Mouse (Mus musculus): ENCODE measurements at regions not wholly inside any gene's neighbourhood (a gene's known extent, or its start where the extent isn't known, plus 50 kb on each side); places are given as distances from the start of the nearest gene placed in this dataset.

DNA sequence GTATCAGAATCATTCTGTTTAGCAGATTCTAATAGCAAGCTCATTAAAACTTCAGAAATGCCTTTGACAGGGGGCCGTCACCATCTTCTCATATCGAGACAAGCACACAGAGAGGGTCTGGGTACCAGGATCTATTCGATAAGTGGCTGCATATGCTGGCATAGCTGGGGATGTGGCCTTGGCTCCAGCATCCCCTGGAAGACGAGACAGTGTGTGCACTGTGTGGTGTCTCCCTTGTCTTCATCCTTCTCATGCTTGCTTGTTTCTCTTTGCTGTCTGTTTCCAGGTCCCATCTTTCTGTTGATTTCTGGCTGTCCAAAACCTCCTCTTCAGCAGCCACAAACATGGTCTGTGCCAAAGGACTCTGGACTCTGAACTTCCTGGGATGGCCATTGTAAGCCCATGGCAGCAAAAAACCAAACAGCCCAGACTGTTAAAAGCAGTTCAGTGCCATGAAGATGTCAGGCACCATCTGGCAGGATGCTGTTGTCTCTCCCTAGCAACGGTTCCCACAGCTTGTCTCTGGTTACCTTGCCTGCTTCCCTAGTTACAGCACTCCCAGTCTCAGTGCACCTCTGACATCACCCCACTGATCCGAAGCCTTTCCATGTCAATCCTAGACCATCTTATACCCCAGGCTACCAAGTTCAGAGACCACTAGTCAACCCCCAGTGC lies 56.5 kb downstream of the Kctd12 start:
- DNase-seq = no peak

DNA sequence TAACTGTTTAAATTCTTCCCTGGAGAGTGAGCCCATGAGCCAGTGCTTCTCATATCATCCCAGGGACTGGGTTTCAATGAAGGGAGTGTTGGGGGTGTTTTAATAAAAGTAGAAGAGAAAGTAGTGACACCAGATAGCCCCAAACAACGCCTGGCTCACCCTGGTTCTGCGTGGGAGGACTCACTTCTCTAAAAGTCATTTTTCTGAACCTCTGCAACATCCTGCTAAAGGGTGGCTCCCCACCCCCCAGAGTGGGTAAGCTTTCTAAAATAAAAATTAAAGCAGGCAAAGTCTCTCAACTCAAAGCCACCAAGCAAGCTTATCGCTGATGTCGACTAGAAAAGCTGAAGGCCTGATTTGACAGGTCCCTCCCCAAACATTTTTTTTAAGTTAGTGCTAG lies 57.8 kb downstream of the Kctd12 start:
- DNase-seq = no peak

DNA sequence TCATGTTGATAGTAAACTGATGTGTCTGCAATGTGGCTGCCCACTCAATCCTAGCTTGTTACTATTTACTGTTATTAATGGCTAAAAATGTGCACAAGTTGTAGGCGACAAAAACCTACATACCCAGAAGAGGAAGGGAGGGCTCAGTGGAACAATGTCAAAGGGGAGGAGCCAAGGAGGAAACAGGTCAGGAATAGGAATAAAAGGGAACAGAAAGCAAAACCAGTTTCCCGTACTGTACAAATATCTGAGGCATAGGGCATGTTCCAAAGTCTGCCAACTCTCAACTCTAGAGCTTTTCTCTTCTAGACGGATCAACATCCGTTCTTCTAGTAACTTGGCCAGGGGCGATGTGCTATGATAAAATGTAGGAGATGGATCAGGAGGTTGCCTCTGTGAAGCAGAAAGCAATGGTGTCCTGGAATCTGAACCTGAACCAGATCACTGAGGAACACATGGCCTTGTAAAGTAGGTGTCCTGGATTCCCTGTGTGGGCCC lies 59.9 kb downstream of the Kctd12 start:
- DNase-seq = no peak

DNA sequence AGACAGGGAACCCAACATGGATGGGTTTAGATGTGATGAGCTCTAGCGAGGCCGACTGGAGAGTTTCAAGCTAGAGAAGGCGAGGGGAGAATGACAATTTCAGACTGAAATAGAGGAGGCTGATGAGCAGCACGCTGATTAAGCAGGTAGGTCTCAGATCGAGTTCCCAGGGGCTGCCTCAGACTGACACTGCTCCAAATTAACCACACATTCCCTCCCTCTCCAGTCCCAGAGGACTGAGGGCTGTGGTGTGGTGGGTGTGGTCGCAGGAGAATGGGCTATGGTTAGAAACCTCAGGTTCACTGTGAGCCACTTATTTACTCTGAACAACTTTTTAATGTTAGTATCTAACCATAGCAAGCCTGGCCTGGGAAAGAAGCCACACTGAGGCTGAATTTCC lies 62.0 kb downstream of the Kctd12 start:
- DNase-seq = no peak

DNA sequence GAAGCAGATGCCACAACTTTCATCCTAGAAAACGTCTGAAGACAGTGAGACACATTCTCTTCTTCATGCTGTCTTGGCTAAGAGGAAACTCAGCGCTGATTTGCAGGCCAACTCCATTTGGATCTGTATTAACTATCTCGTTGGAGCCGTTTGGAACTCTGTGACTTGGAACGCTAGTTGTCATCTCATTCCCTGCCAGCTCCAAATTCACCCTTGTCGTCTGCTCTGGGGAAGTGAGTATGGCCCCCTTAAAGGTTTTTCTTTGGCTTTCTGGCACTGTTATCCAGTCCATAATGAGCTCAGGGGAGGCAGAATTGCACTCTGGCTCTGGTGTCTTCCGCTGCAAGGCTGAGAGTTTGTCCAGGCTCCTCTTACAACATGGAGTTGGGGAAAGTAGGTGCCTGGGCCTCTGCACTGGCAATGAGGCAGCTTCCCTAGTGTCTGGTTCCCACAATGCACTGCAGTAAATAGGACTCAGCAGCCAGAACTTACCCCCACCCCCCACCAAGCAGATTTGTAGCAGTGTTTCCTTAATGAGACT lies 63.1 kb downstream of the Kctd12 start:
- no peak for DNase-seq

DNA sequence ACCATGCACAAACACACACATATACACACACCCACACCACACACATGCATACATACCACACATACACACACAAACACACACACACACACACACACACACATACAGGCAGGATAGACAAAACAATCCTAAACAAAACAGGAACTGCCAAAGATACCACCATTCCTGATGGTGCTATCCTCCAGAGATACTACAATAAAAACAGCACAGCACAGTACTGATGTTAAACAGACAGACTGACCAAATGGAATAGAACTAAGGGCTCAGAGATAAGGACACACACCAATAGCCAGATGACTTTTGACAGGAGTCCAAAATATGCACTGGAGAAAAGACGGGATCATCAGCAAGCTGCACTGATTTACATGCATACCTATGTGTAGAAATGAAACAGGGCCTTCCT lies 64.5 kb downstream of the Kctd12 start:
- no peak for DNase-seq

DNA sequence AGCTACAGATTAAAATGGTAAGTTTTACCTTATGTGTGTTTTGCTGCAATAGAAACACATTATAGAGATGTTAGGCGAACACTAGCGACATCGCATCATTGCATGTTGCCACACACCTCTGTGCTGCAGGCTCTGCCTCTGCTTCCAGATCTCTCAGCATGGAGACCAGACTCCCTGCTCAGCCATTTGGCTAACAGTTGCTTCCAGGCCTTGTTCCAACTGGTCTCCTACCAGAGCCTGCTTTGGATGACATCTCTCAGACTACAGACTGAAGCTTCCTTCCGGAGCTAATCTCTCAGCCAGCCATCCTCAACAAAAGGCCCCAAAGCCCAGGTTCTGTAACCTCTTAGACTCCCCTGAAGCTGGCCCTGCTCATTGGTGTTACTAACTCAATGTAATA lies 66.5 kb downstream of the Kctd12 start:
- no peak for DNase-seq

DNA sequence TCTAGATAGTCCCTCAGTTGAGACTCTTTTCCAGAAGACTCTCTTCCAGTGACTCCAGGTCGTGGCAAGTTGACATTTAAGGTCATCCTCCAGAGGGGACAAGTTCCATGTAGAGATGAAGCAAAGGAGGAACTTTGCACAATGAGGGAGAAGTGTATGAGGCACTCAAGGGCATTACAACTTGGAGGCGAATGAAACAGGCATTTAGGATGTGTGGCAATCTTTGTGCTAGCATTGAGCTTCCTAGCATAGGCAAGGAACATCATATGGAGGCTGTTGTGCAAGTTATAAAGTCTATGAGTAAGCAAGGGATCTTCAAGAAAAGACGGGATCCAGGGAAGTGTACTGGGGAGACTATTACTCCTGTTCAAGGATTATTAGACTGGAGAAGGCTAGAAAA lies 70.9 kb downstream of the Kctd12 start:
- DNase-seq = no peak

DNA sequence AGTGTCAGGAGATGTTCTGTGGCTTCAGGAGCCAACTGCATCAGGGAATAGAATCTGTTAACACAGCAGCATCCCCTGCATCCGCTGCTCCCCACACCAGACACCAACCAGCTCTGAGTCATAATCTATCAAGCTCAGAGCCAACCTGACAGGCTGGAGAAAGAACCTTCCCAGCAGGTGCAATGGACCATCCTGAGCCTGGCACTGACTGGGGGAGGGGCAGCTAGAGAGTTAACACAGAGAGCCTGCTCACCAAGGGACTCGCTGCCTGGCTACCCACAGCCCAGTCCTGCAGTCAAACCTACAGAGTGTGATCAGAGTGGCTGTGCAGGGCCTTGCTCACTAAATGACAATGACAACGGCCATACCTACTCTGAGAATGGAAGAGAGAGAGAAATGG lies 73.4 kb downstream of the Kctd12 start:
- DNase-seq = no peak

DNA sequence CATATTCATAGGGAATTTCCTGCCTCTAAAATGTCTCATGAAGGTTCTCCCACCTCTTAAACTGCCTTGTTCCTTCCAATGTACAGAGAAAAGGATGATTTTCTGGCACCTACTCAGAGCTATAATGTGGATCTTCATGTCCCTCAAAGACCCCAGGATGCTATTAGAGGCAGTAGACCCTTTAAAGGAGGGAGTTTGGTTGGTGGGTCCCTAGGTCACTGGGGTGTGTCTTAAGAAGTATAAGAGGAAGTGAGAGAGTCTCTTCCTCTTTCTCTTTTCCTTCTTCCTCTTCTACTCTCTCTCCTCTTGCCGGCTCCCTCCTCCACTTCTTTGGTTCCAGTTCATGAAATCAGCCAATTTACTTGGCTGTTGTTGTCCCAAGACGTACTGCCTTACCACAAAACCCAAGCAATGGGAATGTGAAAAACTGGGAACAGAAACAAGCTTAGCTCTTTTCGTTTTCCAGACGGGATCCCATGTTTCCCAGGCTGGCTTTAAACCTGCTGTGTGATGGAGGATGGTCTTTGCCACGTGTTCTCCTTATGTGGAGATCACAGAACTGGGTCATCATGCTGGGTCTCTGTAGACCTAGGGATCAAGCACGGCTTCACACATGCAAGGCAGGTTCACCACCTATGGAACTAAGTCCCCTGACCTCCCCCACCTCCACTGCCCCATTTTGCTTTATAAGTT lies 74.9 kb downstream of the Kctd12 start:
- DNase-seq = no peak

DNA sequence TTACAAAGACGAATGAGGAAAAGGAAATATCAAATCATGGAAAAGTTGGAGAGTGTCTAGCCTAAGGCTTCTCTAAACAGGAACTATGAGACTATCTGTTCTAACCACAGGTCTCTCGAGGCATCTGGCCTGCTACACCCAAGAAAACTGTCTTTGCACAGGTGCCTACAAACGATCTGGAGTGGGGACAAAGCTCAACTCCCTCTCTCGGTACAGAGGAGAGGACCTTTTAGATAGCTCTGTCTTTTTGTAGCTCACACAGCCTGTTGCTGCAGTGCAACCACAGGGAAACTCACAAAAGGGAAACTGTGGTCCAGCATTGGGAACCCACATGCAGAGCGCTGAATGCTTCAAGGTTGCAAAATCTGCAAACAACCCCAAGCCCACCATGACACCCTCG lies 75.6 kb downstream of the Kctd12 start:
- DNase-seq = no peak

DNA sequence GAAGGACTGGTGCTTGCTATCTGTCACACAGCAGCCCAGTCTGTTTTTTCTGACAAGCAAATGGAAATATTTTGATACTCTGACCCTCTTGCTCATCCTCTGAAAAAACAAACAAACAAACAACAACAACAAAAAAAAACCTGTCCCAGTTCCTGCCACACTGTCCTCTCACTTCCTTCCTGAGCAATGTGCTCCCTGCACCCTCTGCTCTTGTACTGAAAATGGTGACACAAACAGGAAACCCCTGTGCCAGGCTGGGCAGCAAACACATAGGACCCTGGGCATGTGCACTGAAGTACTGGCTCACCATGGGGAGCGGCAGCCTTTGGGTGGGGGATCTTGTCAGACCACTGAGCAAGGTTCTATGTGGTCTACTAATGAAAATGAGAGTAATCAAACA lies 76.2 kb downstream of the Kctd12 start:
- no peak for DNase-seq

DNA sequence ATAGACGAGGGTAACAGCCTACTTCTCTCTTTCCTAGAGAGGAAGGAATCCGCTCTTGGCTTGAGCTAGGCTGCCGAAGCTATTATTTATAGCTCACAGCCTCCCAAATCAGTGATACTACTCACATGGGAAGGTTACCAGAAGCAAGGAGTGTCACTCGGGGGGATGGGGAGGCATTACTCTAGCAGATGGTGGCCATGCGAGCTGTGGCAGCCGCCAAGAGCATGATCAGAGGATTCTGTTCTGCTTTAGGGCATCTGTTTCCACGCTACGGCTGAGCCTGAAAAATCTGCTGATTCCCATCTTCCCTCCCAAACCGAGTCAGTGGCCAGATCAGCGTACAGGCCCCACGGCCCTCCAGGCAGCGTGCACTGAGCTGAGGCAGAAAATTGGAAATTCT lies 79.5 kb downstream of the Kctd12 start:
- peak; percentile 78 for DNase-seq

DNA sequence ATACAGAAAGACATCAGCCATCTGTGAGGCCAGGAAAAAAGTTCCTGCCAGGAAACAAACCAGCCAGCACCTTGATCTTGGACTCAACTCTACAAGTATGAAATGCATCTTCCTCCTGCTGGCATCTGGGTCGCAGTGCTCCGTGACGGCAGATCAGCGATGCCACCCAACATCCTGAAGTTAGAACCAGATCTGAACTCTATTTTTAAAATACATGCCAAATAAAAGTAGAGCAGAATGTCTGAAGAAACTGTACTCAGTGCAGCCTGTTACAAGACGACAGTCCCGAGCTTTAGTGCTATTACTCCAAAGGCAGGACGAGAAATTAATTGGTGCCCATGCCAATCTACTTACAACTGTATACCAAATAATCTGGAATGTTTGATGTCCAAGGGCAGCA lies 80.2 kb downstream of the Kctd12 start:
- no peak for DNase-seq

DNA sequence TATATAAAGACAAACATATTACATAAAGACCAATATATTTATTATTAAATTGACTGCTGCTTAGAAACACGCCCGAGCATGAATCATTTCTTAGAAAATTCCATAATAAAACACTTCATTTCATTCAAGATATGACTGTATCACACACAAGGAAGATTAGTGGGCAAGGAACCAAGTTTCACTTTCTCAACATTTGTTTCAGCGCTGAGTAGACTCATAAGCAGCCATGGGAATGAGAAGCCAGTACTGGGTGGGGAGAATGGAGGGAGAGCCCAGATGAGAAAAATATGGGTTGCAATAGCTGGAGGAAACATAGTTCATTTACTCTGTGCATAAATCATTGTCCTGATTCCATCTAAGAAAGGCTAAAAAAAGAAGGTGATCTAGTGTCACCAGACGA lies 84.0 kb downstream of the Kctd12 start:
- no peak for DNase-seq

DNA sequence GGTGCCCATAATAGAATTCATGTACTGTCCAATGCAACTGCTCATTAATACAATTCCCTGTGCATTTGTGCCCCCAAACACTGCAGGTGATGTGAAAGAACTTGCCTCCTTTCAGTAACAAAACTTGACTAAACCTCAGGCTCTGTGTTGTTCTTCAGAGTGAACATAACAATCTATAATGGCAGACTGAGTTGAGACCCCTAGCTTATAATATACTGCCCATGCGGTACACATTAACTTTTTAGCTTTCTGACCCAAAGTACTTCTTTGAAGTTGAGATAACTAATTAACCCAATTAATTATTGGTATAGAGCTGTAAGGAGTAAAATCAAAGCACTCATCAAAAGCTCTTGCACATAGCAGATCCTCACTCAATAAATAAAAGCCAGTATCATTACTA lies 85.4 kb downstream of the Kctd12 start:
- no peak for DNase-seq

DNA sequence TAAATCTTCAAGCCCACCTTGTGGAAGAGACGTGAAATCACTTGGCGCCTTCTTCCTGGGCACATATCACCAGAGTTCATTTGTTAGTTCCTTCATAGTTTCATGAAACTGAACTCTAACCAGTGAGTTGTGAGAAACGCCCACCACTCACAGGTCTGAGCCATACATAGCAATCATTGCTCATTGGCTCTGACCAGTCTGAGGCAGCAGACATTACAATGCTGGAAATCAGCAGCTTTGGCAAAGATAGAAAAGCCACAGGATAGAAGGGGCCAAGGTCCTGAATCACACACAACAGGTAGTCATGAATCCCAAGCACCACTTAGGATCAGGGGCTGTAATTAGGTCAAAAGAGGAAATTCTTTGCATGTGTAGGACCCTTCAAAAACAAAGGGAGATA lies 85.9 kb downstream of the Kctd12 start:
- DNase-seq = no peak

DNA sequence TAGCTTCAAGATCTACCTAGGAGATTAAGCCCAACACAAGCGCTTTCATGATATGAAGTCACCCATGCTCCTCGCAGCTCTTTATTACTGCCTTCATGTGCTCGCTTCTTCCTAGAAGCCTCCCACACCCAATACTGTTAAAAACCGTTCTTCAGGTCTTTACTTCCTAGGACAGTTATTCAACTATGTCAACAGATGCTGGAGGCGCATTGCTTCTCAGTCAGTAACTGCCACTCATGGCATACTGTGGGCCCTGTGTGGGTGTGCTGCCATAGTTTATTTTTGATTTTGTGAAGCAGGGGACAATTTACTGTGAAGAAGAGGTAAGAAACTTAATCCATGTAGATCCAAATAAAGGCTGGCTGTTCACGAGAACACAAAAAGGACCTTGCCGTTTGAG lies 89.2 kb downstream of the Kctd12 start:
- no peak for DNase-seq

DNA sequence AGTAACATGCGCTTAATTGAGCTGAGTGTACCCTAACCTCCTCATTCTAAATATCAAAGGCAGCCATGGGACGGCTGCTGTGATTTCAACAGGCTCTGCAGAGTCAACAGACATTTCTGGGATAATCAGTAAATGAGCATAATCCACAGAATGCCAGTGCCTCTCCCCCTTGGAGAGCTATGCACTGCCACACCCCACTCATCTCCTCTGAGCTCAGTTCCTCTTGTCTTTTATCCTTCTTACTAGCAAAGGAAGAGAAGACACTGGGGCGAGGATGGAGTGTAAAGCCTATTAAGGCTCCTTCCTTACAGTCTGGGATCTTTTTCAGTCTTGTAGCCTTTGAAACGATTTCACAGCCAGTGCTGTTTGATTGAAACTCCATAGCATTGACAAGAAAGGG lies 90.9 kb downstream of the Kctd12 start:
- DNase-seq = no peak

DNA sequence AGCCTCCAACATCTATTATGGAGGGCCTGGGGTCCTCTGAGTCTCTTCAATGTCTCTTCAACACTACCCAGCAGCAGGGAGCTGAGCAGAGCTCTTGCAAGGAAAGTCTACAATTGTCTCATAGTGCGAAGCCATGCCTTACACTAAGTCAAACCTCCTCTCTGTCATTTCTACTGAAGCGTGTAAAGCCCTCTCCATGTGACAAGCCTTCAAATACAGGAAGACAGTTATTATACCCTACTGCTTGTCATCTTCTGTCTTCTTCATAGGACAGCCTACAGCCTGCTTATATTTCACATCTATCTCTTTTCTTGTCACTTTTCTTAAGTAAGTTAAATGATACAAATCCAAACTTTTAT lies 97.2 kb downstream of the Kctd12 start:
- no peak for DNase-seq

DNA sequence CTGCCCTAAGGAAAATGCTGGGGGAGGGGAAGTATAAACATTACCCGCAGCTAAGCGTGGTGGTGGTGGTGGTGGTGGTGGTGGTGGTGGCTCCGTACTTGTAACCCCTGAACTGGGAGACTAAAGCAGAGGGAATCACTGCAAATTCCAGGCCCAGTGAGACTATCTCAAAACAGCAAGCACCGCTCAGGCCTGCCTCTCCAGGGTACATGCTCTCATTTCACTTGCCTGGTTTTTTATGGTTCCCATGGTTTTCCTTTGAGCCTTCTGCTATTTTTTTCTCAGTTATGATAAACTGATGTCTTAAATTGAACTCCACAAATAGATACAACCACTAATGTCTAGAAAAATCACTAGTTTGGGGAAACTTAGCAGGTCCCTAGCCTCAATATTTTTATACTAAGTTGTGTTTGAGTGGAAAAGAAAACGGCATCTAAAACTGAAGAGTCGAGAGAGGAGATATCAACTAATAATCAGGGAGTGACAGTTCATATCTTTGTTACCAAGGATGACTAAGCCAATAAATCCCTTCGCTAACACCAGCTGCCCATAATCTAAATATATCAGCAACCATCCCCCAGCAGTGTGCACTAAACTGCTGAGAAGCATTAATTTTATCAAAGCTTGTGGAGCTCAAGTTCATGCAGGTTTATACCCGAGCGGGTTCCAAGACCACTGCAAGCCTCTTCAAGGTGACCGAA lies 97.7 kb downstream of the Kctd12 start:
- DNase-seq = no peak

DNA sequence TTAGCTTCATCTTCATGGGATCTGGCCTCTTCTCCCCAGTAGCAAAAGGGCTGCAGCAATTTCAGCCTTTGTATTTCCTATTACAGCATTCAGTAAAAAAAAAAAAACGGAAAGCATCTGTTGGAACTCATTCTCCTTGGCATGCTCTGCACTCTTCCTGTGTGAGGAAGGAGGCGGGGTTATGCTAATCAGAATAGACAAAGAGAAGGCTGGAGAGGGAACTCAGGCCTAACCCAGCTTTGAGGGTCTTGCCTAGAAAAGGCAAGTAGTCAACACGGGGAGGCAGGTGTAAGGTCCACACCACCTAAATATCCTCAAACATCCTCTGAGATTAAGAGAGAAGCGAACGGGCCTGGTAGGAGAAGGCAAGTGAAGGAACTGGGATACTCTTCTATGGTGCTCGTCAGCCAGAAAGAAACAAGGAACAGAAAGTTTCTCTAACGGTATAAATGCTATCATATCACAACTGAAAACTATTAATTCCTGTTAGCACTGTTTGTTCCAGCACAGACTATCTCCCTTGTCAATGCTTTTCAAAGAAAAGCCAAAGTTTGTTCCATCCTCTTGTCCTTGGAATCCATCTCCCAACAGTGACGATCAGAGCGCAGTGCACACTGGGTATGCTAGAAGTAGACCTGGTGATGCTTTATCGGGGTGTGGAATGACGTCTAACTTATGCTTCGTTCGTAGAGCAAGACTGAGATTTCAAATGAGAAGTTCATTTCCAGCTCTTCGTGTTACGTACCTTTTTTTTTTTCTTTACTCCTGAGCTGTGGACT lies 98.9 kb downstream of the Kctd12 start:
- DNase-seq = peak; percentile 47

DNA sequence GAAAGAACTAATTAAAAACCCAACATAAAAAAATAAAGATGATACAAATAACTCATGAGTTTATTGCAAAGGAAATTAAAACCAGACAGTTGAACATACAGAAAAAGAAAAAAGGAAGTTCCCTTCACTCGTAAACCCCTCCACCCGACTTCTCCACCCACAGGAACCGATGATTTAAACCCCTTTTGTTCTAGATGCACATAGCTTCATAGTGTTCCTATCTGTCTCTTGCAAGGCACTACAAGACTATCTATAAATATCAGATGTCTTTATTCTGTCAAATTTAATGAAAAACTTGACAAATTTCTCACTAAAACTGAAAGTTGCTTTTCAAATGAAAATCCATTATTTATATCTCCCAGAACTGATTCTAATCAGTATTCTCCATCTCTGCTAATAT lies 100.2 kb downstream of the Kctd12 start:
- no peak for DNase-seq

Measured in heart, postnatal 4 days (tissue).